Mouse (Mus musculus) forebrain, embryonic 14.5 days (tissue): ENCODE data around the gene Tstd1. TPM values are rescaled to one million over a fixed set of nuclear protein-coding genes. Genes with fewer than 3 reads are reported as not detected.

Experiments
- ATAC-seq: fragments of 200-750 bp; cut with Nextera tagmentation; 2 replicates; pipeline ENCODE4 v1.8.0; 2017; ENCODE audit warnings: mild to moderate bottlenecking, moderate library complexity
- DNase-seq: peaks from one replicate; pipeline ENCODE4 v3.0.0-alpha.2; 2015; ENCODE audit warnings: low spot score
- H3K27ac ChIP-seq: fragments of 300-500 bp; sonication (generic); 2 replicates; pipeline ENCODE4 v1.5.1; 2014; ENCODE audit warnings: low read depth, mild to moderate bottlenecking, control low read depth, low read length, moderate library complexity
- H3K27me3 ChIP-seq: fragments of 300-500 bp; sonication (generic); replicated peaks from 2 replicates; pipeline ENCODE4 v1.6.1; 2014; ENCODE audit warnings: low read length, control low read depth, mixed read lengths; ENCODE audit not compliant: control insufficient read depth, insufficient read depth
- H3K36me3 ChIP-seq: fragments of 300-500 bp; sonication (generic); 2 replicates; pipeline ENCODE4 v1.6.1; 2014; ENCODE audit warnings: low read length, control low read depth; ENCODE audit not compliant: control insufficient read depth, insufficient read depth
- H3K4me1 ChIP-seq: fragments of 300-500 bp; sonication (generic); 2 replicates; pipeline ENCODE4 v1.6.1; 2014; ENCODE audit warnings: antibody characterized with exemption, low read length, control low read depth; ENCODE audit not compliant: control insufficient read depth, insufficient read depth
- H3K4me2 ChIP-seq: fragments of 300-500 bp; sonication (generic); 2 replicates; pipeline ENCODE4 v1.6.1; 2014; ENCODE audit warnings: mild to moderate bottlenecking, control low read depth, low read length
- H3K4me3 ChIP-seq: fragments of 300-500 bp; sonication (generic); 2 replicates; pipeline ENCODE4 v1.5.1; 2014; ENCODE audit warnings: low read depth, low read length, control low read depth
- H3K9ac ChIP-seq: fragments of 300-500 bp; sonication (generic); 2 replicates; pipeline ENCODE4 v1.6.1; 2014; ENCODE audit warnings: mild to moderate bottlenecking, low read length, control low read depth, moderate library complexity
- H3K9me3 ChIP-seq: fragments of 300-500 bp; sonication (generic); replicated peaks from 2 replicates; pipeline ENCODE4 v1.6.1; 2016; ENCODE audit warnings: low read length, control low read depth, mixed read lengths; ENCODE audit not compliant: control insufficient read depth
- WGBS: fragments of 180-500 bp; shearing (Covaris S2); extraction: QIAGEN DNeasy Blood & Tissue Kit; methylation state at CpG from one replicate; pipeline ENCODE4 v1.1.7; 2014; 5-methylcytosine and 5-hydroxymethylcytosine counted together
- polyA plus RNA-seq: library from polyadenylated mRNA; unstranded; fragments of >200 nt; fragmentation: Nextera tagmentation; extraction: Ambion mirVana; gene quantifications from 2 replicates; pipeline ENCODE4 v1.2.1, GENCODE M21; 2014

Gene Tstd1
- polyA plus RNA-seq, 1 experiment from 2014 or later, result 4.5 TPM

DNA sequence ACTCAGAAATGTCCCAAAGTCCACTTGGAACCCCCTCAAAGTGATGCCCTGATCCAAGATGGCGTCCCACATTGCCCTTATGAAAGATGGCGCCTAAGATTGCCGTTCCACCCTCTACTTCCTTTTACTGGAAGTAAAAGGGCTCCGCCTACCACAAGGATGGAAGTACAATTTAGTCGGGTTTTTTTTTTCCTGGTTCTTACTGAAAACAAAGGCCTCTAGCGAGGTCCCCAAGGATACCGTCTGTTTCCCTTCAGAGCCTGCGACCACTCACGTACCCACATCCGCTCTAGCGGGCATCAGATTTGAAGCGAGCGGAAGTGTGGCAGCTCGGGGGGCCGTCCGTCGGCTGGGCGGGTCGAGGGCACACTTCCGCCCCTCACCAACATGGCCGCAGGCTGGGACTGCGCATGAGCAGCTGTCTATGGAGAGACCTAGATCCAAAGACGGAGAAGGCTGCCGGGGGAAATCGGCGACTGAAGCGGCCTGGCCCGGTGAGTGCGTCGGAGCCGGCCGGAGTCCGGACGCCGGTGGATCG lies 7.7 kb upstream of the Tstd1 start, which contains the start of gene Usf1:
TSS of gene Usf1 (plus strand) at position 367 of the 538 bp plus-strand sequence.
- Histone ChIP-seq H3K9me3 (no peaks in the 10 kb centered on the region), H3K27ac (peak within 1 kb of the TSS; percentile 94), H3K4me2 (peak within 1 kb of the TSS; percentile 55), H3K27me3 (no peaks in the 10 kb centered on the region), H3K4me3 (peak within 1 kb of the TSS; percentile 82), H3K9ac (peak within 1 kb of the TSS; percentile 98), H3K4me1 (peaks cover 9% of the 10 kb centered on the region; the same call in 1 of the 2 replicates), H3K36me3 (peaks cover 10% of the 10 kb centered on the region)
- peak; percentile 97 for ATAC-seq
- DNase-seq, result peak; percentile 98
- under 1% methylated on average over 36 of the region's 36 CpGs for WGBS

DNA sequence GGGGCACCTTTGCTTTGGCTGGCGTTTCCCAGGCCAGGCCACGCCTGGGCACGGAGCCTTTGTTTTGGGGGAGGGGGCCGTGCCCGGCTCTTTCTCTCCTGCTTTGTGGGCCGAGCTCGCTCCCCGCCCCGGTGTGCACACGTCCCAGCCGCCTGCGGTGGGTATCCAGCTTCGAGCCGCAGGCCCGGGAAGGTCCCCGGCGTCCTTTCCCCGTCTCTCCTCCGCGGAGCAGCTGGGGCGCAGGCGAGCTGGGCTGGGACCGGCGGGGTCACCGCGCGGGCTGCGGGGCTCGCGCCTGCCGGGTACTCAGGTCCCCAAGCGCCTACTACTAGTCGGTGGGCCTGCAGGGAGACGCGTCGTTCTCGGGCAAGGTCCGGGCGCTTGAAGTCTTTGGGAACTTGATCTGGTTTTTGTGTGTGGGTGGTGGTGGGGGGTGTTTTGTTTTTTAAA lies 7.2 kb upstream of the Tstd1 start:
- Histone ChIP-seq H3K27ac (peak overlapping the region; percentile 94), H3K36me3 (peaks cover 15% of the 10 kb centered on the region), H3K27me3 (no peaks in the 10 kb centered on the region), H3K4me3 (peak overlapping the region; percentile 82), H3K4me2 (peak overlapping the region; percentile 55), H3K4me1 (peaks cover 9% of the 10 kb centered on the region; the same call in 1 of the 2 replicates), H3K9me3 (no peaks in the 10 kb centered on the region), H3K9ac (peak overlapping the region; percentile 98)
- 0% methylated on average over 30 of the region's 39 CpGs for WGBS
- ATAC-seq, result peak; percentile 82
- DNase-seq, result no peak

DNA sequence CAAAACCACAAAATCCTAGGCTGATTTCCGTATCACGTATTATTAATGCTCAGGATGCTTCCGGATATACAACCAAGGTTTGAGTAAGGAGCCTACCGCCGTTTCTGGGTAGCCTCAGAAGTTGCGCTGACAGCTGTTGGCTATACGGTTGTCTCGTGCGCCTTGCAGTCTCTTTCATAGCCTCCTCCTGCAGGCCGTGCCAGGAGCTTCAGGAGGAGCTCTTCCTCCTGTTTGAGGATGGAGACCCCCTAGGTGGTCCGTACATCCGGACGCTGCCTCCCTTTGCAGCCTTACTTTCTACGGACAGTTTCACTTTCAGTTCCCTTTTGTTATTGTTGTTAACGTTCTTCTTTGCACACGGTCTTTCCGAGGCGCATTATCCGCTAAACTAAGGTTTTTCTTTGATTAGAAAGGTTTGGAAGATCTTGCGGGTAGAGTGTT lies 6.7 kb upstream of the Tstd1 start:
- WGBS, result under 1% methylated on average over 20 of the region's 20 CpGs
- H3K4me2 ChIP-seq, result peak overlapping the region; percentile 55
- H3K27me3 ChIP-seq, result no peaks in the 10 kb centered on the region

DNA sequence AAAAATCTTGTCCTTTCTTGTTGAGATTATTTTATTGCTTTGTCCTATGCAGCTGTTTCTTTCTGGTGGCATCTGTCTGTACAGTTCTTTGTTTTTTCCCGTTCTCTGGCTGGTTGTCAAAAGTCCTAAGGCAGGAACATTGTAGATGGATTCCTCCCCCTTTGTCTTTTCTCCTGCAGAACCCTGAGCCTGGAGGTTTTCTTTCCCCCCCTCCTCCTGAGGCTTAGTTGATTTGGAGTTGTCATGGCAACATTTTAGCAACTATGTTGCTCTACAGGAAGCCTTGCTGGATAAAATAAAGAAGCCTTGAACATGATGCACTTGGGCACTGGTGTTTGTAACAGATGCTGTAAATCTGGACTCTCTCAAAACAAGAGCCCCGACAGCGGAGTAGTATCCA lies 6.2 kb upstream of the Tstd1 start:
- no peaks in the 10 kb centered on the region for H3K27me3 ChIP-seq
- H3K9me3 ChIP-seq, result no peaks in the 10 kb centered on the region
- ATAC-seq (peak; percentile 47), DNase-seq (peak; percentile 87)
- peak overlapping the region; percentile 98 for H3K9ac ChIP-seq
- H3K27ac ChIP-seq, result peak overlapping the region; percentile 94
- peak overlapping the region; percentile 55 for H3K4me2 ChIP-seq
- WGBS, result 21% methylated on average over 3 of the region's 3 CpGs
- peaks cover 9% of the 10 kb centered on the region; the same call in 1 of the 2 replicates for H3K4me1 ChIP-seq
- peaks cover 25% of the 10 kb centered on the region for H3K36me3 ChIP-seq
- H3K4me3 ChIP-seq, result peak overlapping the region; percentile 82

More for the DNA sequence above, 6.7 kb upstream of the Tstd1 start:
- peak overlapping the region; percentile 94 for H3K27ac ChIP-seq
- peaks cover 9% of the 10 kb centered on the region; the same call in 1 of the 2 replicates for H3K4me1 ChIP-seq
- peak; percentile 83 for DNase-seq
- peaks cover 20% of the 10 kb centered on the region for H3K36me3 ChIP-seq
- peak overlapping the region; percentile 82 for H3K4me3 ChIP-seq
- ATAC-seq, result peak; percentile 56
- no peaks in the 10 kb centered on the region for H3K9me3 ChIP-seq
- H3K9ac ChIP-seq, result peak overlapping the region; percentile 98

DNA sequence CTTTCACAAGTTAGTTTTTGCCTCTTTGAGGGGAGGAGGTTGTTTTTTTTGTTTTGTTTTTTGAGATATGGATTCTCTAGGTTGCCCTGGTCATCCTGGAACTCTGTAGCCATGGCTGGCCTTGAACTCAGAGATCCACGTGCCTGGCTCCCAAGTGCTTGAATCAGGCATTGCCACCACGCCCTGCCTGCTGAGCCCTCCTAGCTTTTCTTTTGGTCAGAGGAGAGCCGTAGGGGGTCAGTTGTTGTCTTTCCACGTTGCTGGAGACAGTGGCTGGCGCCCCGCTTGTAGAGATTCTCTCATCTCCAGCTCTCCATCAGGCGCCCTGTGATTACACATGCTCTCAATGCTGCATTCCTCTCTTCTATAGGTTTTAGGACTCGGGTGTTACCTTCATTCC lies 5.1 kb upstream of the Tstd1 start:
- ATAC-seq, result no peak
- no peak overlapping the region; the same call in 1 of the 2 replicates for H3K4me2 ChIP-seq
- H3K27me3 ChIP-seq, result no peaks in the 10 kb centered on the region

DNA sequence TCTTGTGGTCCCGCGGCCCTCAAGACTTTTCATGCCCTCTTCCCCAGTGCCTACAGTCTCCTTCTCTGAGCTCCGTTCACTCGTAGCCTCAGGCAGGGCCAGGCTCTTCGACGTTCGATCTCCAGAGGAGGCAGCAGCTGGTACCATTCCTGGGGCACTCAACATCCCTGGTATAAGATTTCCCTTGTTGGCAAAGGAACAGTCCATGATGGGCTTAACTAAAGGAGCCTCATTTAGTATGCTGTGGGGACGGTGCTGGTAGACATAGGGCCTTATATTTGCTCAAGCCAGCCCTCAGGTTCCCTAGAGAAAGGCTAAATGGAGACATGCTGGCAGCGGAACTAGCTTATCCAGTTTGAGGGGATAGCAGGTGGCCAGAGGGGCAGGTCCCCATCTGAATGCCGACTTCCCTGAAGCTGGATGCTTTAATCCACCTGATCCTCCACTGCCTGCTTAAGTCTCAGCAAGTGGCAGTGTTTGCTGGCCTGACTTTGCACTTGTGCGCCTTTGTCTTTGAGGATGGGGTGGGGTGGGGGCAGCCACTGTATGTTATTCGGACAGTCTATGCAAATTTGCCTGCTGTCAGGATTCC lies 715 bp downstream of the Tstd1 start:
- Histone ChIP-seq H3K36me3 (peaks cover 63% of the 10 kb centered on the region), H3K27ac (no peak overlapping the region), H3K9ac (no peak overlapping the region), H3K4me2 (no peak overlapping the region), H3K4me3 (no peak overlapping the region), H3K4me1 (no peaks in the 10 kb centered on the region), H3K9me3 (no peaks in the 10 kb centered on the region), H3K27me3 (no peaks in the 10 kb centered on the region)
- WGBS, result 60% methylated on average over 12 of the region's 12 CpGs
- ATAC-seq (peak; percentile 44), DNase-seq (peak; percentile 13)

More for the DNA sequence above, 5.1 kb upstream of the Tstd1 start:
- DNase-seq, result no peak
- Histone ChIP-seq H3K9me3 (no peaks in the 10 kb centered on the region), H3K27ac (no peak overlapping the region), H3K4me3 (no peak overlapping the region), H3K9ac (no peak overlapping the region), H3K36me3 (peaks cover 34% of the 10 kb centered on the region), H3K4me1 (peaks cover 9% of the 10 kb centered on the region; the same call in 1 of the 2 replicates)
- 76% methylated on average over 8 of the region's 8 CpGs for WGBS

DNA sequence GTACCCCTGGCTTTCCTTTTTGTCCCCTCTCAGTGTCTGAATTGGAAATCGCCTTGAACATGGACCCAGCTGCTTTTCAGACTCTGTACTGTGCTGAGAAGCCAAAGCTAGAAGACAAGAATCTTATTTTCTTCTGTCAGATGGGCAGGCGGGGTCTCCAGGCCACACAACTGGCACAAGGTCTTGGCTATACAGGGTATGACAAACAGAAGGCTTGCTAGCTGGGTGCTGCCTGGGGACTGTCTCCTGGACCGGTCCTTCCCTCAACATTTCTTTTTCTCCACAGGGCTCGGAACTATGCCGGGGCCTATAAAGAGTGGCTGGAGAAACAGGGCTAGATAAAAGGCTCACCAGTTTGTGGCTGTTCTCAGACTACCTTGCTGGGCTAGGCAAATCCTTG lies 1.2 kb downstream of the Tstd1 start:
- Histone ChIP-seq H3K27me3 (no peaks in the 10 kb centered on the region), H3K36me3 (peaks cover 63% of the 10 kb centered on the region), H3K9me3 (no peaks in the 10 kb centered on the region), H3K27ac (0 out of 2 replicates have a peak overlapping the region, but pooled peaks have one; percentile 4), H3K4me1 (no peaks in the 10 kb centered on the region), H3K4me3 (no peak overlapping the region), H3K9ac (no peak overlapping the region), H3K4me2 (no peak overlapping the region)
- 76% methylated on average over 5 of the region's 5 CpGs for WGBS
- no peak for DNase-seq
- no peak for ATAC-seq

DNA sequence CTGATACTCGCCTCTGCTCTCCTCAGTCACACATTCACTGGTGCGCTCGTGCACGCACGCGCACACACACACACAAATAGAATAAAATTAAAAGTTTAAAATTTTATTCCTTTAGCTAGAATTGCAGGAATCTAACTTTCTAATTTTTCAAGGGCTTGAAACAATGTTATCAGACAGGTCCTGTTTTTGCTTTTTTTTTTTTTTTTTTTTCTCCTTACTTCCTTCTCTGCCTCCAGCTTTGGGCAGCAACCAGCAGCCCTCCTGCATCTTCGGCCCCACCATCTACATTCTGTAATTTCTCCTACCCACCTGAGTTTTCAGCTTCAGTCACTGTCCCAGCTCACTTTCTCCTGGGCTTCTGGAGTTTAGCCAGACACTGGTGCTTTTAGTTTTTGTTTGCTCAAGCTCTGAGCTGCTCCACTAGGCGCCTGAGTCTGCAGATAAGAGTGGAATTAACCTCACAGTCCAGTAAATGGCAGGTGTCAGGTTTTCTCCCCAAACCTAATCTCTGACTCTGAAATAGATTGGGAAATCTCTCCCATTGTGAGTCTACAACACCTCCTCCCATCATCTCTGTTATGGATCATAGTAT lies 3.9 kb downstream of the Tstd1 start:
- no peak overlapping the region for H3K9ac ChIP-seq
- peaks cover 38% of the 10 kb centered on the region for H3K36me3 ChIP-seq
- no peaks in the 10 kb centered on the region for H3K9me3 ChIP-seq
- DNase-seq, result no peak
- no peak overlapping the region for H3K4me3 ChIP-seq
- H3K4me2 ChIP-seq, result no peak overlapping the region
- H3K27me3 ChIP-seq, result no peaks in the 10 kb centered on the region
- no peak overlapping the region for H3K27ac ChIP-seq
- H3K4me1 ChIP-seq, result no peaks in the 10 kb centered on the region
- 87% methylated on average over 8 of the region's 8 CpGs for WGBS
- no peak for ATAC-seq

DNA sequence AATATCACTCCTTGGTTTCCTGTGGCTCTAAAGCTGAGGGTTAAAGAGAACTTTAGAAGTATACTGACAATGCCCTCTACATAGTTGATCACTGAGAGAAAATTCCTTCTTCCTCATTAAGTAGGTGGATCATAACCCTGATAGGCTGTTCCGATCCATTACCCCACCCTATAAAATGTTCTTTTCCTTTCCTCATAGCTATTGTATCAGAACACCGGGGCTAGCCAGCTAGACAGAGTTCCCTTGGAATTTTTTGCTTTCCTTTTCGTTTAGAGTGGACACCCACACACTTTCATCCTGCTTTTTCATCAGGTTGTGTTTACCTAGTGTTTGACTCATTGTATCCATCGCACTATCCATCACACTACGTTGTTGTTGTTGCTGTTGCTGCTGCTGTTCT lies 6.0 kb downstream of the Tstd1 start:
- Histone ChIP-seq H3K4me2 (no peak overlapping the region), H3K36me3 (peaks cover 19% of the 10 kb centered on the region), H3K9me3 (no peaks in the 10 kb centered on the region), H3K9ac (no peak overlapping the region), H3K4me3 (no peak overlapping the region), H3K4me1 (no peaks in the 10 kb centered on the region), H3K27me3 (no peaks in the 10 kb centered on the region), H3K27ac (no peak overlapping the region)
- WGBS, result 84% methylated on average over 5 of the region's 5 CpGs
- no peak for DNase-seq
- ATAC-seq, result no peak
